Mouse (Mus musculus) spleen, adult 2 months (tissue): ENCODE measurements around the gene Tmppe.
"Not testable (repeated sequence)": the region's sequence is repeated elsewhere in the genome, so short reads cannot be mapped to it uniquely, and the experiment has no call there.

ENCODE experiments used
- CTCF ChIP-seq: fragments of 200-500 bp; IDR thresholded peaks from 2 replicates; pipeline ENCODE4 v1.5.1; 2011; ENCODE audit warnings: mild to moderate bottlenecking, inconsistent platforms; ENCODE audit not compliant: insufficient read depth, insufficient read length, insufficient replicate concordance; ENCODE audit errors: extremely low read depth
- POLR2A ChIP-seq: fragments of 200-500 bp; IDR thresholded peaks from 2 replicates; pipeline ENCODE4 v1.6.1; 2011; ENCODE audit warnings: low read depth, low read length, inconsistent platforms

DNA sequence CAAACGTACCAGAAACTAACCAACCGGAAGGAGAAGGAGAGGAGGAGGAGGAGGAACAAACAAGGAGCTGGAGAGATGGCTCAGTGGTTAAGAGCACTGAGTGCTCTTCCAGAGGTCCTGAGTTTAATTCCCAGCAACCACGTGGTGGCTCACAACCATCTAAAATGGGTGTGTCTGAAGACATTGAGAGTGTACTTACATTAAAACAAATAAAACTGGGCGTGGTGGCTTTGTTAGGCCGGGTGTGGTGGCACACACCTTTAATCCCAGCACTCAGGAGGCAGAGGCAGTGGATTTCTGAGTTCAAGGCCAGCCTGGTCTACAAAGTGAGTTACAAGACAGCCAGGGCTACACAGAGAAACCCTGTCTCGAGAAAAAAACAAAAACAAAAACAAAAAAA lies 6.8 kb upstream of the Tmppe start:
- not testable (repeated sequence) for TF ChIP-seq CTCF, POLR2A
